Mouse (Mus musculus): Measurements from ENCODE around the gene Nat8f3.
A peak's percentile ranks its signal among the peaks of the same experiment; 100 is the strongest.
"Not testable (repeated sequence)": the region's sequence is repeated elsewhere in the genome, so short reads cannot be mapped to it uniquely, and the experiment has no call there.

Nat8f3 gene

GRCm38 (mm10) chr6:85765532-85765931 lies at the start of gene Nat8f3:
TSS of gene Nat8f3 (minus strand) at chr6:85765754.
- DNase-seq (ENCODE audit: low read depth, low spot score), result peak; percentile 7

GRCm38 (mm10) chr6:85813339-85813738 lies 47.8 kb upstream of the Nat8f3 start:
- peak; percentile 2 for DNase-seq (ENCODE audit: low read depth, low spot score)

- not testable (repeated sequence) for DNase-seq (ENCODE audit: low read depth, low spot score)
These were observed 45.5 kb upstream of the Nat8f3 start for GRCm38 (mm10) chr6:85810942-85811537.

GRCm38 (mm10) chr6:85810514-85810913 lies 45.0 kb upstream of the Nat8f3 start:
- not testable (repeated sequence) for DNase-seq (ENCODE audit: low read depth, low spot score)

- DNase-seq (ENCODE audit: low read depth, low spot score), result not testable (repeated sequence)
These were observed 44.2 kb upstream of the Nat8f3 start for GRCm38 (mm10) chr6:85809784-85810183.

- DNase-seq (ENCODE audit: low read depth, low spot score), result not testable (repeated sequence)
These were observed 37.6 kb upstream of the Nat8f3 start for GRCm38 (mm10) chr6:85803180-85803579.

- DNase-seq (ENCODE audit: low read depth, low spot score), result not testable (repeated sequence)
These were observed 2.2 kb downstream of the Nat8f3 start for GRCm38 (mm10) chr6:85763127-85764070.

- DNase-seq (ENCODE audit: low read depth, low spot score), result not testable (repeated sequence)
These were observed 2.9 kb downstream of the Nat8f3 start for GRCm38 (mm10) chr6:85762678-85763077.

- DNase-seq (ENCODE audit: low read depth, low spot score), result not testable (repeated sequence)
These were observed 9.8 kb downstream of the Nat8f3 start for GRCm38 (mm10) chr6:85755705-85756249.

- DNase-seq (ENCODE audit: low read depth, low spot score), result not testable (repeated sequence)
These were observed 52.4 kb downstream of the Nat8f3 start, which contains the start of gene Nat8f7 for GRCm38 (mm10) chr6:85713105-85713504. TSS of gene Nat8f7 (minus strand) at chr6:85713205.

- DNase-seq (ENCODE audit: low read depth, low spot score), result not testable (repeated sequence)
These were observed 55.9 kb downstream of the Nat8f3 start for GRCm38 (mm10) chr6:85709607-85710006.

- DNase-seq (ENCODE audit: low read depth, low spot score), result not testable (repeated sequence)
These were observed 56.3 kb downstream of the Nat8f3 start for GRCm38 (mm10) chr6:85709206-85709605.

GRCm38 (mm10) chr6:85701943-85702342 lies 63.6 kb downstream of the Nat8f3 start:
- DNase-seq (ENCODE audit: low read depth, low spot score), result not testable (repeated sequence)
